In the genomic region with DNA sequence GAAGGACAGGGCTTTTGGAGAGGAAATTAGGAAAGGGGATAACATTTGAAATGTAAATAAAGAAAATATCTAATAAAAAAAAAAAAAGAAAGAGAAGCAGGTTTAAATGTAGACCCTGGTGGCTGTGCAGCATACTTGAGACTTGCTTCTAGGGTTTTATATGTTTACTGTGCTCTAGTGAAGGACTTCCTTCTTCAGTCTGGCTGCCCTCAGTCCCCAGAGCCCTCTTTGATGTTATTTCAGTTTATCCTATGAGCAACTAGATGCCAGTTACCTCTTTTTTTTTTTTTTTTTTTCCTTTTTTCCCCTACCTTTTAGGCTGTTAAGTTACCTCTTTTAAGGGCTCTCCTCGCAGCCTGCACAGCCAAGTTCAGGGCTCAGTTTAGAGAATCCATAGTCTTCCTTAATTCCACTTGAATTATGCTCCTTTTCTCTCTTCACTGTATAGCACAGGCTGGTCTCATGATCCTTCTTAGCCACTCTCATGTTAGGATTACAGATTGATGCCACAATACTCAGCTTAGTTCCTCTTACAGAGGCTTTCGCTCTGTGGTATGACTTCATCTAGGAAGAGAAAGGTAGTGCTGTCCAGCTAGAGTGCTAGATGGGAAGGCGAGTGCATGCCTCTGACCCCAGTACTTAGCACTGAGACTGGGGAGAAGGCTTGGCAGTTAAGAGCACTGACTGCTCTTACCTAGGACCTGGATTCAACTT, we compare ENCODE assay signal across 28 mouse cellular contexts. TPM values are rescaled to one million over a fixed set of nuclear protein-coding genes. Genes with fewer than 3 reads are reported as not detected.
DNase-seq lines count a peak whose midpoint lies in the region; ATAC-seq and TF ChIP-seq lines count a peak whose summit lies in the region.
"Had no signal": no experiment of that assay in that cellular context is flagged by ENCODE, and none has a peak within 500 bp of the region (broad histone marks: within the 10 kb centered on the region; RNA-seq: fewer than 3 reads in every experiment).

No protein-coding gene starts in this region.

- no peak overlapping the region for H3K4me3 ChIP-seq in lung, embryonic 15.5 days
- H3K4me3 ChIP-seq in MEL (ENCODE audit: control insufficient read depth in 1 of 2, insufficient read depth in 1 of 2, low read depth in 2 of 2, low read length in 2 of 2), result no peak overlapping the region
- H3K4me3 ChIP-seq: embryonic facial prominence, embryonic 12.5 days; forebrain, embryonic 15.5 days; heart, embryonic 13.5 days; layer of hippocampus, adult 2 months; myocyte; neural tube, embryonic 12.5 days had no signal

- H3K79me2 ChIP-seq in MEL (ENCODE audit: control insufficient read depth, insufficient read depth, low read length, poor library complexity), result no peaks in the 10 kb centered on the region

- TF ChIP-seq EP300 in MEL (IDR thresholded peaks at IDR 0.05; ENCODE audit: low read depth in 1 of 2, low read length in 2 of 2), result no peak

- H3K4me1 ChIP-seq in lung, embryonic 15.5 days, result peaks cover 2% of the 10 kb centered on the region; the same call in 1 of the 2 replicates
- no peaks in the 10 kb centered on the region for H3K4me1 ChIP-seq in MEL (ENCODE audit: control insufficient read depth in 1 of 2, insufficient read depth in 2 of 2, low read length in 2 of 2)
- H3K4me1 ChIP-seq: embryonic facial prominence, embryonic 12.5 days; forebrain, embryonic 15.5 days; heart, embryonic 13.5 days; neural tube, embryonic 12.5 days had no signal

- no peak for TF ChIP-seq RAD21 in MEL (IDR thresholded peaks at IDR 0.05; ENCODE audit: low read depth, low read length)

- no peak for DNase-seq in lung, postnatal 4 days
- DNase-seq in MEL (ENCODE audit: low read depth, low spot score), result no peak
- peak; percentile 33 for DNase-seq in lung, postnatal 25 days (ENCODE audit: low spot score)
- no peak for DNase-seq in gastrocnemius, postnatal 10 days
- no peak for DNase-seq in urinary bladder, adult 2 months (ENCODE audit: low spot score)
- DNase-seq: adrenal gland, postnatal 10 days; cerebellum, adult 11 months; cerebellum, adult 9-10 months; cerebellum, postnatal 36 days; embryo, embryonic 11 days; gastrocnemius, postnatal 36 days; heart, postnatal 10 days; kidney, adult 11 months; right cerebral cortex, postnatal 4 days; thymus, adult 18-20 months had no signal

- ATAC-seq in lung, embryonic 15.5 days (ENCODE audit: borderline replicate concordance, extremely low read depth, low FRiP score, low TSS enrichment), result no peak
- ATAC-seq in monocyte, adult 5-6 weeks (replicated peaks; ENCODE audit: insufficient number of reproducible peaks, low FRiP score, low TSS enrichment, poor library complexity, severe bottlenecking), result peak; percentile 68
- ATAC-seq: forebrain, embryonic 15.5 days; inflammation-experienced regulatory T-cells, adult 6 months; midbrain, embryonic 16.5 days had no signal

- no peak overlapping the region for H3K4me2 ChIP-seq in lung, embryonic 15.5 days
- H3K4me2 ChIP-seq: embryonic facial prominence, embryonic 12.5 days; forebrain, embryonic 15.5 days; heart, embryonic 13.5 days; hindbrain, embryonic 14.5 days; midbrain, embryonic 11.5 days; neural tube, embryonic 12.5 days had no signal

- no peaks in the 10 kb centered on the region for H3K27me3 ChIP-seq in lung, embryonic 15.5 days
- H3K27me3 ChIP-seq in MEL (ENCODE audit: control insufficient read depth in 1 of 2, insufficient read depth in 2 of 2, low read length in 2 of 2), result no peaks in the 10 kb centered on the region
- H3K27me3 ChIP-seq: embryonic facial prominence, embryonic 12.5 days; forebrain, embryonic 15.5 days; heart, embryonic 13.5 days; neural tube, embryonic 12.5 days had no signal

- no peak for TF ChIP-seq POLR2A in MEL (IDR thresholded peaks at IDR 0.05; ENCODE audit: control insufficient read depth in 1 of 2, insufficient read depth in 1 of 2, low read depth in 1 of 2, low read length in 2 of 2, poor library complexity in 1 of 2)

- H3K27ac ChIP-seq in lung, embryonic 15.5 days, result peak overlapping the region; percentile 68
- no peak overlapping the region for H3K27ac ChIP-seq in MEL (ENCODE audit: control insufficient read depth, low read depth, low read length)
- H3K27ac ChIP-seq: embryonic facial prominence, embryonic 12.5 days; forebrain, embryonic 15.5 days; heart, embryonic 13.5 days; hindbrain, embryonic 14.5 days; layer of hippocampus, adult 2 months; neural tube, embryonic 12.5 days; stomach, postnatal 0 days had no signal

- no peak for TF ChIP-seq CTCF in MEL (IDR thresholded peaks at IDR 0.05 in 2 of 3, conservative IDR thresholded peaks at IDR 0.05 in 1 of 3; ENCODE audit: control insufficient read depth in 1 of 3, insufficient read depth in 1 of 3, low read depth in 2 of 3, low read length in 3 of 3, poor library complexity in 1 of 3, severe bottlenecking in 1 of 3)

- no peaks in the 10 kb centered on the region for H3K9me3 ChIP-seq in lung, embryonic 15.5 days
- H3K9me3 ChIP-seq in MEL (replicated peaks; ENCODE audit: insufficient read depth, low read length), result no peaks in the 10 kb centered on the region
- H3K9me3 ChIP-seq: embryonic facial prominence, embryonic 12.5 days; forebrain, embryonic 15.5 days; heart, embryonic 13.5 days; neural tube, embryonic 12.5 days had no signal

- H3K9ac ChIP-seq in lung, embryonic 15.5 days, result no peak overlapping the region
- H3K9ac ChIP-seq in MEL (ENCODE audit: control insufficient read depth, low read depth, low read length, poor library complexity, severe bottlenecking), result no peak overlapping the region
- H3K9ac ChIP-seq: embryonic facial prominence, embryonic 12.5 days; forebrain, embryonic 15.5 days; heart, embryonic 13.5 days; hindbrain, embryonic 14.5 days; neural tube, embryonic 12.5 days had no signal

- 83% methylated on average over 3 of the region's 3 CpGs for WGBS in lung, embryonic 15.5 days

- H3K36me3 ChIP-seq in lung, embryonic 15.5 days, result peaks cover 27% of the 10 kb centered on the region
- H3K36me3 ChIP-seq in MEL (ENCODE audit: control insufficient read depth in 1 of 2, insufficient read depth in 2 of 2, low read length in 2 of 2), result peaks cover 0 to 5% of the 10 kb centered on the region in 2 experiments; a peak in 2 of 4 replicates

TF ChIP-seq in MEL, 35 proteins besides CTCF, POLR2A, EP300 and RAD21:
- TF ChIP-seq USF2 (IDR thresholded peaks at IDR 0.05; ENCODE audit: borderline replicate concordance in 1 of 2, insufficient read depth in 1 of 2, low read depth in 1 of 2, low read length in 2 of 2) (no peak), ZNF384 (IDR thresholded peaks at IDR 0.05; ENCODE audit: low read depth, low read length) (peak; percentile 65; the same call in 1 of the 2 replicates)

RNA-seq across cellular contexts. Expression of a gene that starts 30.4 kb away (rescaled TPM):
- 554 and 556 TPM in 2 replicates for polyA plus RNA-seq in lung, embryonic 15.5 days (2015; fragmentation: Nextera tagmentation; extraction: Ambion mirVana)
- 74.2 and 83.5 TPM in 2 replicates for total RNA-seq in MEL (2012; rRNA removed)
- 100 to 1,000 TPM in 1 of 2 experiments, not detected in 1; 385 TPM for polyA plus RNA-seq in MEL (2012; ENCODE audit: insufficient read depth in 1 of 2, insufficient read length in 2 of 2, low read depth in 1 of 2, low replicate concordance in 2 of 2, missing spikeins in 1 of 2)
- total RNA-seq in monocyte, adult 5-6 weeks (2017), result 36.4 to 57.1 TPM (median 52.3 TPM) in 3 replicates
- total RNA-seq in gastrocnemius, postnatal 10 days (2021), result 100 to 1,000 TPM; 167 to 185 TPM
- 153 and 183 TPM in 2 replicates for polyA plus RNA-seq in urinary bladder, adult 2 months (2012; rRNA removed)
